Mouse (Mus musculus) frontal cortex, adult (tissue): ENCODE results near the gene Rcor1.

Experiments
- ATAC-seq: cut with Nextera tagmentation; 2 replicates; pipeline ENCODE4 v1.9.2; 2017; ENCODE audit warnings: mild to moderate bottlenecking, moderate library complexity, mixed read lengths; ENCODE audit not compliant: low TSS enrichment

The Rcor1 gene

GRCm38 (mm10) chr12:111021577-111021976, 17.6 kb upstream of the Rcor1 start:
- no peak for ATAC-seq

GRCm38 (mm10) chr12:111028176-111029167, 10.7 kb upstream of the Rcor1 start:
- ATAC-seq: no peak

DNA sequence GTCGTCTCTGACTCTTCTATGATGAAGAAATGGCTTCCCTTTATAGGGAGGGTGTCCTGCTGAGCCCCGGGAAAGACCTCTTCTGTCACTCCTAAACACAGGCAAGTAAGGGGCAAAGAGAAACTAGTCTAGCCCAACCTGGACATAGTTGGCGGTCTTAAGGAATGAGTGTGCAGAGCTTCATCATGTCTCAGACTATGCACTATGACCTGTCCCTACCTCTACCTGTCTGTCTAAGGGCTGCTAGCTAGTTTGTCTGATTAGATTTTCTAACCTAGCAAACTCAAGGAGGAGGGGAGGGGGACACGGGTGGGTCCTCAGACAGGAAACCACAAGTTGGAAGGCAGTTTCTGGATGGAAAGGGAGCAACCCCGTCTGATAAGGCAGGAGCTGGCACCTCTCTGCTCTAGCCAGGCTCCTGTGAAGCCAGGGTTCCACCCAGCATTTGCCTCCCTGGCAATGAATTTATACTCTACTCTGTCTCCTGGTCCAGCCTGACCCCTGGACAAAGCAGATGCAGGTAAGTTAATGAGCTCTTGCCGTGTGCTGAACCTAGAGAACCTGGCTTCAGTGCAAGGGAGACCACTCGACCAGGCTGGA, 9.8 kb upstream of the Rcor1 start:
- ATAC-seq: no peak

GRCm38 (mm10) chr12:111032839-111033238, 6.3 kb upstream of the Rcor1 start:
- ATAC-seq: no peak

DNA sequence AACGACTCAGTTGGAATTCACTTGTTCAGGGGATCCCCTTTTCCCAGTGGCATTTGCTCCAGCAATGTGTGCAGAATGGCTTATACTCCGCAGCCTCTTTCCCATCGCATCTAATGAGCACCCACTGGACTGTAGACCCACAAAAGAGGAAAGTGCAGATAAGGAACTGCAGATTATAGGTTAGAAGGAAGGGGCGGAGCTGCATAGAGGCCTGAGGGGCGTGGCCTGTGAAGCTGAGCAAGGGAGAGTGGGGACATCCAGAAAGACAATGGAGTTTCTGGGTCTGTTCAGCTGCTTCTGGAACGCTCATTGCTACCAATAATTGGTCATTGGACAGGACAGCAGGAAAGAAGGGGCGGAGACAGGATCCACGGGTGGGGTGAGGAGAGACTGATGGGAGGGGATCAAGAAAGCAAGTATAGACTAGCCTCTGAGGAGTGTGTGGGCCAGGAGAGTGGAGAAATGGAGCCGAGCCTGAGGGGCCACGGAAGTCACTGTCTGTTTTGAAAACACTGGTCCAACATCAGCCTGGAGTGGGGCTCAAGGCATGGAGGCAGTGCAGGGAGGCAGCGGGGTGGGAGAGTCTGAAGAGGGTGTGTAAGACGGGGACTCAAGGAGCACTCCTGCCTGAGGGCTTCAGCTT, 3.8 kb upstream of the Rcor1 start:
- no peak for ATAC-seq

DNA sequence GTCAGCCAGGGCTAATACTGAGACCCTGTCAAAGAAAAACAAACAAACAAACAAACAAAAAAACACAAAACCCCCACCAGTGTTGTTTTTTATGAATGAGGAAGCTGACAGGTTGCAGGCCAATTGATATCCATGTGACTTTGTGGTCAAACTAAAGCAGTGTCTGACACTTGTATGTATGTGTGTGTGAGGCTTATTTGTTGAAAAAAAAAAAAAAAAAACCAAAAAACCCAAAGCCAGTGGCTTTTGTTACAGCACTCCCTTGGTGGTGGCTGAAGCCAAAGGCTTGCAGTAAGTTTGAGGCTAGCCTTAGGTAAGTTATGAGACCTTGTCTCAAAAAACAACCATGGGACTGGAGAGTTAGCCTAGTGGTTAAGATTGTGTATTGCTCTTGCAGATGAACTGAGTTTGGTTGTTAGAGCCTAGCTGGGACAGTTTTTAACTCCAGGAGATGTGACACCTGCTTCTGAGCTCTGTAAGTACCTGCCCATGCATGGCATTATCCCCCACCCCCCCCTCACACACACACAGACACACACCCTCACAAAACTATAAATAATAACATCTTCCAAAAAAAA, 2.9 kb upstream of the Rcor1 start:
- ATAC-seq: no peak

- no peak for ATAC-seq
Measured at GRCm38 (mm10) chr12:111037241-111038180, 1.6 kb upstream of the Rcor1 start.

GRCm38 (mm10) chr12:111038231-111038975, 748 bp upstream of the Rcor1 start:
- ATAC-seq: no peak

GRCm38 (mm10) chr12:111039771-111040530, 800 bp downstream of the Rcor1 start:
- ATAC-seq: no peak; the same call in 1 of the 2 replicates

GRCm38 (mm10) chr12:111040531-111040860, 1.3 kb downstream of the Rcor1 start:
- ATAC-seq: no peak

DNA sequence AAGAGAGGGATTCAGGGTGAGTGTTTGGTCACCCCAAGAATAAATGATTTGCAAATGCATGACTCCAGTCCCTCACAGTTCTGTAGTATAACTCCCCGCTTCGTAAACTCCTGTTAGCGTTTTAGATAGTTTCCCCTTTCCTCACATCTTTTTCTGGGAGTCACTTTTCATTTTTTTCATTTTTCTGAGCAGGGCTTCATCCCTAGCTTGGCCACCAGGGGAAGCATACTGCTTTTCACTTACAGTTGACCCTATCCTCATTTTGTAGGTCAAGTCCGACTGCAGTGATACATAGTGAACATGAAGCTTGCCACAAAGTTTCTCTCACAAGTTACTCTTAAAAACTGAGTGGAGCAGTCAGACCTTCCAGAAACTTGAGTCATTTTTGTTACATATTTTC, 2.0 kb downstream of the Rcor1 start:
- no peak for ATAC-seq

- no peak for ATAC-seq
Measured at GRCm38 (mm10) chr12:111042365-111042764, 3.2 kb downstream of the Rcor1 start.

- ATAC-seq: no peak
Measured at GRCm38 (mm10) chr12:111044880-111045279, 5.7 kb downstream of the Rcor1 start.

GRCm38 (mm10) chr12:111046866-111047265, 7.7 kb downstream of the Rcor1 start:
- ATAC-seq: peak; percentile 70; the same call in 1 of the 2 replicates

- ATAC-seq: no peak
Measured at GRCm38 (mm10) chr12:111048201-111048600, 9.1 kb downstream of the Rcor1 start.

DNA sequence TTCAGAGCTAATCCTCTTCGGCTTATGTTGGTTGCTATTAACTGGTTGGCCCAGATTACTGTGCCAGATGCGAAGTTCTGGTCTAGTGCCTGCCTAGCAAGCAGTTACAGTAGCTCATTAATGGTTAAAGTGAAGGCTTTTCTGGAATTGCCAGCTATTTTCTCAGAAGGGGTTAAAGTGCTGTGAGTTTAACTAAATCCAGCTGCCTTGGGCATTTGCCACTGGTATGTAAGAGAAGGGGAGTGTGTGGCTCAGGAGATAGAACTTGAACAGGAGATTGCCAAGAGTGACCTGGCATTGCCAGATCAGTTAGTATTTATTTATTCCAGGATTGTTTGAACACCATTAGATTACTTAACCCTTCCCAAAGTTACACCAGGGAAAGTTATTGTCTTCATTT, 11.1 kb downstream of the Rcor1 start:
- ATAC-seq: no peak

- ATAC-seq: no peak
Measured at GRCm38 (mm10) chr12:111063361-111063760, 24.2 kb downstream of the Rcor1 start.

DNA sequence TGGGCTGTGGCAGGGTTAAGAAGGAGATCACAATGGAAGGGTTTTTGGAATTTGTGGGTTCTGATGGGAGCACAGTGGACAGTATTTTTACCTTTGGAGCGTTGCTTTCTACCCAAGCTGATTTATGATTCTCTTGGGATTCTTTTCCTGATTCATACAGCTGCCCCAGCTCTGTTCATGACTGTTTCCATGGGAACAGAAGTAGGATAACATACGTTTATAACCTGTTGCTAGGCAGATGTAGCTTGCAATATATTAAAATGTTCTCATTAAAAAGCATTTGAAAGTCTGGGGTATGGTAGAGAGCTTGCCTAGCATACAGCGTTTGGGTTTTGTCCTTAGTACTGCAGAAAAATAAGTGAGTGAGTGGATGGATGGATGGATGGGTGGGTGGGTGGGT, 25.1 kb downstream of the Rcor1 start:
- ATAC-seq: no peak

- ATAC-seq: no peak
Measured at GRCm38 (mm10) chr12:111065330-111065729, 26.2 kb downstream of the Rcor1 start.

DNA sequence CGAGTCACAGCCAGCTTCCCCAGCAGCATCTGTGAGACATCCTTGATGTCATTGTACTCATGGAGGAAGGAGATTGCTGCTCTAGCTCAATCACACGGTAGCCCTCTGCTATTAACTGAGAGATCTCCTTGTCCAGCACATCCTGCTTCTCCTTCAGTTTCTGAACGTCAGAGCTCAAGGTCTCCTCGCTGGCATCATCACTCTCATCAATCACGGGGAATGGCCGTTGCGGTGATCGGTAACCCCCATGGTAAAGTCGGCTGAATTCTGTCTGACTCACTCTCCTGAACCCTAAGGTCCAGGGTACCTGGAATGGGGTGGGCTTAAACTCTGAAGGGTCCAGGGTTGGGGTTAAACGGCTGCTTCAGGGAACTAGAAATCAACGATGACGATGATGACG, 28.7 kb downstream of the Rcor1 start:
- ATAC-seq: peak; percentile 31; the same call in 1 of the 2 replicates
